Mouse (Mus musculus) frontal cortex, postnatal 36 days (tissue): Measurements from ENCODE around the gene Per3.

Source experiments
- DNase-seq, 2 experiments: peaks; one replicate each; pipeline ENCODE4 v3.0.0; 2022; ENCODE audit warnings: low spot score in 2 of 2

Gene Per3

GRCm38 (mm10) chr4:150958536-150958935 is 85.9 kb downstream of the Per3 start:
- DNase-seq = no peak

- no peak for DNase-seq
Observed at GRCm38 (mm10) chr4:150957106-150957458, 87.4 kb downstream of the Per3 start.

- DNase-seq = no peak
Observed at GRCm38 (mm10) chr4:150956369-150957105, 87.9 kb downstream of the Per3 start.
